Mouse (Mus musculus) cerebellum, postnatal 4 days (tissue): ENCODE measurements around the gene Procr.
"Not testable (repeated sequence)": the region's sequence is repeated elsewhere in the genome, so short reads cannot be mapped to it uniquely, and the experiment has no call there.

Experiments
- DNase-seq, 2 experiments: peaks; one replicate each; pipeline ENCODE4 v3.0.0; 2022; ENCODE audit warnings: low spot score in 2 of 2, mixed read lengths in 1 of 2

Gene Procr

GRCm38 (mm10) chr2:155751014-155751786 is at the start of gene Procr:
Gene Procr (plus strand): TSS chr2:155751117.
- no peak for DNase-seq

- no peak for DNase-seq
These were observed 49.5 kb upstream of the Procr start for GRCm38 (mm10) chr2:155701399-155701919.

GRCm38 (mm10) chr2:155703630-155704029 is 47.3 kb upstream of the Procr start:
- DNase-seq, result no peak

- DNase-seq, result no peak
These were observed 43.7 kb upstream of the Procr start for GRCm38 (mm10) chr2:155707251-155707650.

- no peak for DNase-seq
These were observed 40.4 kb upstream of the Procr start for GRCm38 (mm10) chr2:155710557-155710956.

GRCm38 (mm10) chr2:155717082-155717990 is 33.6 kb upstream of the Procr start:
- no peak for DNase-seq

- DNase-seq, result no peak
These were observed 30.3 kb upstream of the Procr start for GRCm38 (mm10) chr2:155720585-155720984.

- no peak for DNase-seq
These were observed 26.9 kb upstream of the Procr start for GRCm38 (mm10) chr2:155724036-155724435.

- no peak for DNase-seq
These were observed 26.4 kb upstream of the Procr start for GRCm38 (mm10) chr2:155724526-155724925.

- no peak for DNase-seq
These were observed 24.6 kb upstream of the Procr start for GRCm38 (mm10) chr2:155726302-155726701.

- DNase-seq, result no peak
These were observed 23.0 kb upstream of the Procr start for GRCm38 (mm10) chr2:155727764-155728395.

GRCm38 (mm10) chr2:155728742-155729141 is 22.2 kb upstream of the Procr start:
- DNase-seq, result no peak

GRCm38 (mm10) chr2:155729158-155729645 is 21.7 kb upstream of the Procr start, which contains the start of gene Edem2:
Gene Edem2 (minus strand): TSS chr2:155729475.
- DNase-seq, result peak; percentile 74 to 86

- DNase-seq, result no peak
These were observed 15.8 kb upstream of the Procr start for GRCm38 (mm10) chr2:155735080-155735479.

GRCm38 (mm10) chr2:155735766-155736165 is 15.2 kb upstream of the Procr start, which contains the start of gene Gm17581:
Gene Gm17581 (minus strand): TSS chr2:155735866.
- DNase-seq, result not testable (repeated sequence)

- no peak for DNase-seq
These were observed 14.0 kb upstream of the Procr start for GRCm38 (mm10) chr2:155736936-155737335.

GRCm38 (mm10) chr2:155737803-155738202 is 13.1 kb upstream of the Procr start:
- no peak for DNase-seq

- DNase-seq, result no peak
These were observed 8.7 kb upstream of the Procr start for GRCm38 (mm10) chr2:155742211-155742610.

- no peak for DNase-seq
These were observed 8.0 kb upstream of the Procr start for GRCm38 (mm10) chr2:155742931-155743337.

- no peak for DNase-seq
These were observed 7.6 kb upstream of the Procr start for GRCm38 (mm10) chr2:155743351-155743750.

- DNase-seq, result no peak
These were observed 5.4 kb upstream of the Procr start for GRCm38 (mm10) chr2:155745487-155745886.

GRCm38 (mm10) chr2:155749394-155749793 is 1.5 kb upstream of the Procr start:
- no peak for DNase-seq
